Mouse (Mus musculus): ENCODE measurements at regions not wholly inside any gene's neighbourhood (a gene's known extent, or its start where the extent isn't known, plus 50 kb on each side); places are given as distances from the start of the nearest gene placed in this dataset.

DNA sequence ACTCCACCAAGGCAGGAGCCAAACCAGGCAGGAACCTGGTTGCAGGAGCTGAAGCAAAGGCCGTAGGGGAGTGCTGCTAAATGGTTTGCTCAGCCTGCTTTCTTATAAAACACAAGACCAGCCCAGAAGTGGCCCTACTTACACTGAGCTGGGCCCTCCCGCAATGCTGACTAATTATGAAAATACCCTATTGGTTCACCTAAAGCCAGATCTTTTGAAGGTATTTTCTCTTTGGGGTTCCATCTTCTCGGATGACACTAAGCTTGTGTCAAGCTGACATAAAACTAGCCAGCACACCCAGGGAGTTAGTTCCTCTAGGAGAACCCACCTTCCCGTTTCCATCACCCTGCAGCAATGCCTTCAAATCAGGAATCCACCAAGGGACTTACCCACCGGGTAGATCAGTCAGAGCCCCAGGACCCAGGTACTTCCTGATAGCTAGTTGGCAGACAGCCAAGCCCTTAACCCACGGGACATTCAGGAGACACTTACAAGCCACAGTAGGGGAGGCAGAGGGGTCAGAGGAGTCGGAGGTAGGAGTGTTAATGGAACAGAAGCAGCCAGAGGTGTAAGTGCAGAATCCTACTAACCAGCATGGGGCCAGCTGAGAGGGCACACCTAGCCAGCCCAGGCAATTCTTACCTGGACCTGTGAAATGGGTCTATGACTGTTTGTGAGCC is 158.9 kb downstream of the Rab11fip4 start:
- TF ChIP-seq CTCF (IDR thresholded peaks at IDR 0.05; ENCODE audit: insufficient read depth, low read length) (no peak), POLR2A (IDR thresholded peaks at IDR 0.05; ENCODE audit: borderline replicate concordance, extremely low read depth, low read depth, low read length) (no peak)
